Mouse (Mus musculus) ES-E14 (cell line): ENCODE results near the gene Oxsr1. TPM values are rescaled to one million over a fixed set of nuclear protein-coding genes. Genes with fewer than 3 reads are reported as not detected.

Experiments
- DNase-seq: peaks from one replicate; pipeline ENCODE4 v3.0.0-alpha.2; 2013; ENCODE audit warnings: low read depth, low spot score
- H3K27ac ChIP-seq: 2 replicates; pipeline ENCODE4 v1.5.1; 2012; ENCODE audit warnings: low read depth, mild to moderate bottlenecking, low read length, moderate library complexity, mixed read lengths; ENCODE audit not compliant: poor library complexity, insufficient read depth, severe bottlenecking
- H3K36me3 ChIP-seq: 2 replicates; pipeline ENCODE4 v1.6.1; 2012; ENCODE audit warnings: mild to moderate bottlenecking, low read length, moderate library complexity, mixed read lengths; ENCODE audit not compliant: control insufficient read depth, poor library complexity, insufficient read depth, severe bottlenecking
- H3K4me1 ChIP-seq, 2 experiments: fragments of 150-350 bp in 1 of 2; sonication (generic) in 1 of 2; 2 replicates each; pipeline ENCODE4 v1.6.1; 2012; ENCODE audit warnings: low read length in 2 of 2, mild to moderate bottlenecking in 1 of 2, mixed read lengths in 1 of 2; ENCODE audit not compliant: control insufficient read depth in 2 of 2, insufficient read depth in 2 of 2, poor library complexity in 1 of 2
- H3K4me3 ChIP-seq, 2 experiments: fragments of 150-350 bp in 1 of 2; sonication (generic) in 1 of 2; 2 replicates each; pipeline ENCODE4 v1.5.1; 2012; ENCODE audit warnings: low read length in 2 of 2, low read depth in 1 of 2, mild to moderate bottlenecking in 1 of 2, mixed read lengths in 1 of 2; ENCODE audit not compliant: insufficient read depth in 1 of 2, poor library complexity in 1 of 2, severe bottlenecking in 1 of 2
- H3K9ac ChIP-seq: 2 replicates; pipeline ENCODE4 v1.6.1; 2012; ENCODE audit warnings: low read depth, mild to moderate bottlenecking, low read length, mixed read lengths; ENCODE audit not compliant: poor library complexity, insufficient read depth, severe bottlenecking
- H3K9me3 ChIP-seq: fragments of 150-350 bp; sonication (generic); 2 replicates; pipeline ENCODE4 v1.6.1; 2012; ENCODE audit warnings: low read depth, mild to moderate bottlenecking, low read length; ENCODE audit not compliant: control insufficient read depth, insufficient read depth
- CHD2 ChIP-seq: IDR thresholded peaks from 2 replicates; pipeline ENCODE4 v1.6.1; 2014; ENCODE audit warnings: mild to moderate bottlenecking, low read depth, low read length, inconsistent platforms
- HCFC1 ChIP-seq: IDR thresholded peaks from 2 replicates; pipeline ENCODE4 v1.6.1; 2012; ENCODE audit warnings: low read length, inconsistent platforms, borderline replicate concordance; ENCODE audit not compliant: insufficient read depth
- MAFK ChIP-seq: IDR thresholded peaks from 2 replicates; pipeline ENCODE4 v1.6.1; 2014; ENCODE audit warnings: mild to moderate bottlenecking, low read depth, low read length, inconsistent platforms; ENCODE audit not compliant: insufficient read depth
- ZC3H11A ChIP-seq: IDR thresholded peaks from 2 replicates; pipeline ENCODE4 v1.6.1; 2012; ENCODE audit warnings: low read depth, mild to moderate bottlenecking, inconsistent platforms, low read length, borderline replicate concordance
- ZNF384 ChIP-seq: IDR thresholded peaks from 2 replicates; pipeline ENCODE4 v1.6.1; 2012; ENCODE audit warnings: low read depth, low read length, inconsistent platforms
- in situ Hi-C, 2 experiments: fragments of 600-800 bp; cut with MboI; formaldehyde crosslinking; loops; one replicate each; pipeline ENCODE4 v1.15.1; 2025; ENCODE audit warnings: low sequenced_read_pairs in 2 of 2, inconsistent platforms in 1 of 2; ENCODE audit not compliant: unreplicated experiment in 2 of 2
- total RNA-seq: library from RNA; depleted of rRNA; stranded (reverse); fragments of 300-350 nt; gene quantifications from 2 replicates; pipeline ENCODE4 v1.2.3, GENCODE M21; 2012

Oxsr1 gene
- total RNA-seq, 1 experiment, result 52.1 TPM

- Histone ChIP-seq H3K4me1 (no peaks in the 10 kb centered on the region), H3K36me3 (peaks cover 27% of the 10 kb centered on the region), H3K27ac (no peak overlapping the region), H3K9me3 (no peaks in the 10 kb centered on the region), H3K9ac (no peak overlapping the region), H3K4me3 (no peak overlapping the region)
- in situ Hi-C loops, result no loop called here
- no peak for DNase-seq
- no peak for TF ChIP-seq CHD2
- TF ChIP-seq HCFC1, result no peak
- TF ChIP-seq ZNF384, result no peak
Observed at GRCm38 (mm10) chr9:119350947-119351705, 28.9 kb upstream of the Oxsr1 start.

- DNase-seq, result no peak
- H3K4me1 ChIP-seq, result no peaks in the 10 kb centered on the region
- in situ Hi-C loops, result no loop called here
- H3K27ac ChIP-seq, result no peak overlapping the region
- TF ChIP-seq HCFC1, result no peak
- no peak for TF ChIP-seq CHD2
- no peak for TF ChIP-seq ZNF384
- TF ChIP-seq ZC3H11A, result no peak
- TF ChIP-seq MAFK, result no peak
- no peak overlapping the region for H3K9ac ChIP-seq
- no peaks in the 10 kb centered on the region for H3K9me3 ChIP-seq
- peaks cover 27% of the 10 kb centered on the region for H3K36me3 ChIP-seq
- no peak overlapping the region for H3K4me3 ChIP-seq
Observed at GRCm38 (mm10) chr9:119350531-119350930, 28.3 kb upstream of the Oxsr1 start.

- H3K36me3 ChIP-seq, result peaks cover 43% of the 10 kb centered on the region
- H3K4me1 ChIP-seq, result peaks cover 3 to 6% of the 10 kb centered on the region in 2 experiments; a peak in 2 of 4 replicates
- H3K27ac ChIP-seq, result no peak overlapping the region
- DNase-seq, result no peak
- no peak overlapping the region for H3K4me3 ChIP-seq
- TF ChIP-seq MAFK (no peak), ZNF384 (no peak), CHD2 (no peak), ZC3H11A (no peak), HCFC1 (no peak)
- H3K9me3 ChIP-seq, result no peaks in the 10 kb centered on the region
- no peak overlapping the region for H3K9ac ChIP-seq
- in situ Hi-C loops, result no loop called here
Observed at GRCm38 (mm10) chr9:119346376-119346775, 24.1 kb upstream of the Oxsr1 start.

- Histone ChIP-seq H3K4me3 (no peak overlapping the region), H3K9ac (no peak overlapping the region), H3K9me3 (no peaks in the 10 kb centered on the region), H3K27ac (no peak overlapping the region), H3K4me1 (peaks cover 3 to 14% of the 10 kb centered on the region in 2 experiments; a peak in 2 of 4 replicates), H3K36me3 (peaks cover 24% of the 10 kb centered on the region; the same call in 1 of the 2 replicates)
- no peak for TF ChIP-seq ZC3H11A
- TF ChIP-seq ZNF384, result no peak
- no peak for TF ChIP-seq CHD2
- TF ChIP-seq HCFC1, result no peak
- TF ChIP-seq MAFK, result no peak
- in situ Hi-C loops, result no loop called here
- no peak for DNase-seq
Observed at GRCm38 (mm10) chr9:119342728-119343127, 20.5 kb upstream of the Oxsr1 start.
